Mouse (Mus musculus) cerebellum, adult 8-10 months (tissue): ENCODE results near the gene Nmbr.

Experiments
- DNase-seq: peaks from one replicate; pipeline ENCODE4 v3.0.0; 2022

Gene Nmbr

GRCm38 (mm10) chr10:14705072-14706066, at the start of gene Nmbr, which contains the start of gene Vta1:
Gene Nmbr (plus strand): TSS chr10:14705591.
Gene Vta1 (minus strand): TSS chr10:14705560.
- DNase-seq, result peak; percentile 98

GRCm38 (mm10) chr10:14660875-14661274, 44.5 kb upstream of the Nmbr start:
- no peak for DNase-seq

GRCm38 (mm10) chr10:14666147-14666546, 39.2 kb upstream of the Nmbr start:
- no peak for DNase-seq

- DNase-seq, result no peak
These were observed 19.7 kb upstream of the Nmbr start for GRCm38 (mm10) chr10:14685663-14686062.

DNA sequence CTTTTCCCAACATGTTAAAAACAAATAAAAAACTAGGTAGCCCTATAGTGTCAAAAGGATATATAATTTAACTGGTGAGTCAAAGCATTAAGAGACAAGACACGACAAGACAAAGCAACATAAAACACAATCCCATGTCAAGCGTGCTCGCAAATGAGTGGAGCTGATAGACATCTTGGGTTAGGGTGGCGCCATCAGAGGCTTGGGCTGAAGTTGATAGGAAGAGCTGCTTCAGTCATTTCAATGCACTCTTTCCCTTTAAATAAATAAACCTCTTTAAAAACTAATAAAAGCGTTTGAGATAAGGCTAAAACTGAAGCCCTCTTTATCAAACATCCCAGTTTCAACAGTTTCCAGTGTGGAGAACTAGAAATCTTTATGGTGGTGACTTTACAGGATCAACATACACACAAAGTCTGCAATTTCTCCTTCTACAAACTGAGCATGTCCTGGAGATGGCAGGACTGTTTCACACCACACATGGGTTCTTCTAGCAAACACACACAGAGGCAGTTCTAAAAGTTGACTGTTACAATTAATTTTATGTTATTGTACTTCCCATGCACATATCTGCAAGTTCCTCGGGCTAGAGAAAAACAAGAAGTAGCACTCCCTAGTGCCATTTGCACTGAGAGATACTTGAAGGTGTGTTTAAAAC, 16.5 kb upstream of the Nmbr start:
- DNase-seq, result no peak

- DNase-seq, result no peak
These were observed 15.0 kb upstream of the Nmbr start for GRCm38 (mm10) chr10:14690349-14690748.

GRCm38 (mm10) chr10:14703239-14703638, 2.2 kb upstream of the Nmbr start:
- no peak for DNase-seq

DNA sequence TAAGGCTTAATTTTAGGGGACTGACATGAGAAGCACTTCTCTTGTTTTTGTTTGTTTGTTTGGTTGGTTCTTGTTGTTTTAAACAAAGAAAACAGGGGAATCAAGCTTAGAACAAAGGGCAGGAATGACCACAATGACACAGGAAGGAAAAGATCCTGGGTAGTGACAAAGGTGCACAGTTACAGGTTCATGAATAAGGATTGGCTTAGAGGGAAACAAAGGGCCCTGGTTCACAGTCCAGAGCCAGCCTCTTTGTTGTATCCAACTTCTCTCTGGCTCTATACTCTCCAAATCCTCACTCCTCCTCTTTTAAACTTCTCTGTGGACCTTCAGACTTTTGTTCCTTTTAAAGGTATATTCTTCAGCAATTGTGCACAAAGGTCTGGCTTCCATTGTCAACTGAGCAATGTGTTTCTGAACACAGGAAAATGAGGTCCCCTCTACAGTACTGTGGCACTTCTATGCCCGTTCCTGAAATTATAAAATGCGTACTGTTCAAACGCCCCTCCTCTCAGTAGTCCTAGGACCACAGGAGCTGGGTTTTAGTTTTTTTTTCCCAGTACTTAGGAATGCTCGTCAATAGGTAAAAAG, 1.5 kb upstream of the Nmbr start:
- DNase-seq, result no peak

GRCm38 (mm10) chr10:14718114-14718513, 12.7 kb downstream of the Nmbr start, which contains the start of gene Gje1:
Gene Gje1 (minus strand): TSS chr10:14718214.
- DNase-seq, result no peak

DNA sequence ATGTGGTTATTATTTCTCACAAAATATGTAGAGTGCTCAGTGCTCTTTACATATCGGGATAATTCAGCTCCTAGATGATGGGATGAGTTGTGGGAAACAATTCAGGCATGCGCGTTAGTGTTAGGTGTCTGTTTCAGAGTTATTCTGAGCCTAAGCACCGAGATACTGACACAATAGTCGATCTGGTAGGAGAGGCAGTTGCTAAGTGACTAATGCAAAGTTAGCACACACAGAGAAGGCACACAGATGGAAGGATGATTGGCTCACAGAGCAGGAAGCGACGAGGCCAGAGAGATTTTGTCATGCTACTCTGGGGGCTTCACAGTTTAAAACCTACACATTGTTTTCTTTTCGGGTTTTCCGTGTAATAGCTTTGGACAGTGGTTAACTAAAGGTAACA, 20.3 kb downstream of the Nmbr start:
- DNase-seq, result no peak

DNA sequence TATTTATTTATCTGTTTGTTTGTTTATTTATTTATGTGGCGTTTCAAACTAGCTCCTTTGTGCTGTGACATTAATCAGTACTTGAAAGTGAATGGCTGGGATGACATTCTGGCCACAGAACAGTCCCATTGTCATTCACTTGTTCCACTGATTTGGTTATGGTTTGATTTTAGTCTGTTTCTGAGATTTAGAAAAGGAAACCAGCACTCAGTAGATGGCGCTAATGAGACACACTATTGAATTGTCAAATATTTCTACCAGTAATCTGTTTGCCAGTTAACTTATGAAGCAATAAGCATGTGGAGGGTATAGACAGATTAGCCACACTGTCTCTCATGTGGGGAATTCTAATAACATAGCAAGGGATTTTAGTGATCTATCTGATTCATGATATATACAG, 28.9 kb downstream of the Nmbr start:
- DNase-seq, result peak; percentile 10

DNA sequence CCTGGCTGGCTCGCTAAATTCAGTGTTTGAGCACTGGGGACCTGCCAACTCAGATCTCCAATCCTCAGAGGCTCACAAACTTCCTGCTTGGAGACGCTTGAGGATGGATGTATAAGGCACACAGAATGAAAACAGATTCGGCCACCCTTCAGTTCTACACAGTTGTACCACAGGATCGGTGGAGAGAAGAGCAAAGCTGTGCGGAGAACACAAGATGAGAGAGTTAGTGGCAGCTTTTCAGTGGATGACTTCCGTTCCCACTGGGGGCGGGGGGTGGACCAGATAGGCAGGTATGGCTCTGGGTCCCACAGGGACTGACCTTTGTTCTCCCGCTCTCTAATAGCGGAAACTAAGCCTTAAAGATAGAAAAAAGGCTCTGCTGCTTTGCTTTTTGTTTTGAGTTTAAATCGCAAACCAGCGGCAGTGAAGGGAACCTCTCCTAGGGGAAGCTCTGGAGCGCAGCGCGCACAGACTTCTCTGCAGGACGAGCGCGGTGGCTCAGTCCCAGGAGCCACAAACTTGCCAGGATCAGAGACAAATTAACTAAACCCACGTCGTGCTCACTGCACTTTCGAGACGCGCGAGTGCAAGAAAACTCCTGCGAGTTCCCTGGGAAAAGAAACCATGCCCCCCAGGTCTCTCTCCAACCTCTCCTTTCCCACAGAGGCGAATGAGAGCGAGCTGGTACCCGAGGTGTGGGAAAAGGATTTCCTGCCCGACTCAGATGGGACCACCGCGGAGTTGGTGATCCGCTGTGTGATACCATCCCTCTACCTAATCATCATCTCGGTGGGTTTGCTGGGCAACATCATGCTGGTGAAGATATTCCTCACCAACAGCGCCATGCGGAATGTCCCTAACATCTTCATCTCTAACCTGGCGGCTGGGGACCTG, 54.5 kb downstream of the Nmbr start:
- no peak for DNase-seq

- no peak for DNase-seq
These were observed 55.2 kb downstream of the Nmbr start for GRCm38 (mm10) chr10:14760618-14761017.

GRCm38 (mm10) chr10:14770227-14770910, 65.0 kb downstream of the Nmbr start:
- no peak for DNase-seq

GRCm38 (mm10) chr10:14774499-14774898, 69.1 kb downstream of the Nmbr start:
- DNase-seq, result no peak

GRCm38 (mm10) chr10:14789969-14790368, 84.6 kb downstream of the Nmbr start:
- DNase-seq, result no peak

DNA sequence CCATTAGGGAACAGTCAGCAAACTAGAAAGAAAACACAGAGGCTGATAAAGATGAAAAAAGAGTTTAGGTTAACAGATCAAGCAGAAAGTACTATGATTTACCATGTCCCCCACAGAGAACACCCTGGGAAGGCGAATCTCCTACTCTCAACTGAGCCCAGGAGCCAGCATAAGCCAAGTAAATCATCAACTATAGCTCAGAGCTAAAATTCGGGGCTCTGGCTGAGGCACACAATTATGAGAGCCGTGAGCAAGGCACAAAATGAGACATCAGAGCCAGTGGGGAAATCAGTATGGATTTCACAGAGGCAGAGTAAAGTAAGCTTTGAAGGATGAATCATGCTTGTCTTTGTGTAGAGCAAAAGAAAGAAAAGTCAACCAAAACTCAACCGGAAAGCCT, 111.6 kb downstream of the Nmbr start:
- no peak for DNase-seq
